Mouse (Mus musculus): ENCODE results near the gene Gstcd. TPM values are rescaled to one million over a fixed set of nuclear protein-coding genes. Genes with fewer than 3 reads are reported as not detected.

The Gstcd gene
- 1 to 10 TPM; 2.3 to 3.0 TPM for total RNA-seq (2021)

- peak; percentile 79 for DNase-seq (ENCODE audit: low spot score)
- intact Hi-C loops (cut with DNase I), result loop anchor here (5.0 kb wide), 2 partner anchors 221 to 344 kb away; partner anchors contain the start of gene Ppa2
Observed at GRCm38 (mm10) chr3:133091664-133092273, at the start of gene Gstcd, which contains the start of gene Ints12. Gstcd (minus strand) TSS chr3:133092033. Ints12 (plus strand) TSS chr3:133091840.

- intact Hi-C loops (cut with DNase I), result no loop called here
- DNase-seq (ENCODE audit: low spot score), result no peak
Observed at GRCm38 (mm10) chr3:133132611-133133010, 40.8 kb upstream of the Gstcd start.

- intact Hi-C loops (cut with DNase I), result no loop called here
- DNase-seq (ENCODE audit: low spot score), result no peak
Observed at GRCm38 (mm10) chr3:133131372-133131771, 39.5 kb upstream of the Gstcd start.

- DNase-seq (ENCODE audit: low spot score), result no peak
- intact Hi-C loops (cut with DNase I), result loop anchor here (5.0 kb wide), 1 partner anchor 159 kb away; no protein-coding TSS in a partner anchor
Observed at GRCm38 (mm10) chr3:133113281-133113680, 21.4 kb upstream of the Gstcd start.

GRCm38 (mm10) chr3:133111741-133112140 is 19.9 kb upstream of the Gstcd start:
- intact Hi-C loops (cut with DNase I), result loop anchor here (5.0 kb wide), 1 partner anchor 161 kb away; no protein-coding TSS in a partner anchor
- DNase-seq (ENCODE audit: low spot score), result no peak

- DNase-seq (ENCODE audit: low spot score), result no peak
- intact Hi-C loops (cut with DNase I), result loop anchor here (5.0 kb wide), 1 partner anchor 162 kb away; no protein-coding TSS in a partner anchor
Observed at GRCm38 (mm10) chr3:133109844-133110243, 18.0 kb upstream of the Gstcd start.

GRCm38 (mm10) chr3:133108731-133109130 is 16.9 kb upstream of the Gstcd start:
- intact Hi-C loops (cut with DNase I), result no loop called here
- DNase-seq (ENCODE audit: low spot score), result no peak

GRCm38 (mm10) chr3:133104436-133104835 is 12.6 kb upstream of the Gstcd start:
- intact Hi-C loops (cut with DNase I), result no loop called here
- DNase-seq (ENCODE audit: low spot score), result no peak

- no peak for DNase-seq (ENCODE audit: low spot score)
- intact Hi-C loops (cut with DNase I), result no loop called here
Observed at GRCm38 (mm10) chr3:133103768-133104167, 11.9 kb upstream of the Gstcd start.

GRCm38 (mm10) chr3:133098909-133099308 is 7.1 kb upstream of the Gstcd start:
- intact Hi-C loops (cut with DNase I), result loop anchor here (5.0 kb wide), 1 partner anchor 1523 kb away; no protein-coding TSS in a partner anchor

GRCm38 (mm10) chr3:133098336-133098735 is 6.5 kb upstream of the Gstcd start:
- DNase-seq (ENCODE audit: low spot score), result no peak
- intact Hi-C loops (cut with DNase I), result loop anchor here (5.0 kb wide), 1 partner anchor 1524 kb away; no protein-coding TSS in a partner anchor

More at GRCm38 (mm10) chr3:133098909-133099308, 7.1 kb upstream of the Gstcd start:
- DNase-seq (ENCODE audit: low spot score), result no peak

- intact Hi-C loops (cut with DNase I), result loop anchor here (5.0 kb wide), 1 partner anchor 1524 kb away; no protein-coding TSS in a partner anchor
- no peak for DNase-seq (ENCODE audit: low spot score)
Observed at GRCm38 (mm10) chr3:133097936-133098335, 6.1 kb upstream of the Gstcd start.

GRCm38 (mm10) chr3:133094305-133094704 is 2.5 kb upstream of the Gstcd start:
- intact Hi-C loops (cut with DNase I), result loop anchor here (5.0 kb wide), 2 partner anchors 218 to 347 kb away; partner anchors contain the start of gene Ppa2

GRCm38 (mm10) chr3:133092936-133093335 is 1.1 kb upstream of the Gstcd start:
- intact Hi-C loops (cut with DNase I), result loop anchor here (5.0 kb wide), 2 partner anchors 219 to 346 kb away; partner anchors contain the start of gene Ppa2
- no peak for DNase-seq (ENCODE audit: low spot score)

More at GRCm38 (mm10) chr3:133094305-133094704, 2.5 kb upstream of the Gstcd start:
- no peak for DNase-seq (ENCODE audit: low spot score)

- intact Hi-C loops (cut with DNase I), result loop anchor here (5.0 kb wide), 2 partner anchors 220 to 345 kb away; partner anchors contain the start of gene Ppa2
- no peak for DNase-seq (ENCODE audit: low spot score)
Observed at GRCm38 (mm10) chr3:133092274-133092853, 531 bp upstream of the Gstcd start.

GRCm38 (mm10) chr3:133091121-133091663 is 641 bp downstream of the Gstcd start:
- no peak for DNase-seq (ENCODE audit: low spot score)
- intact Hi-C loops (cut with DNase I), result loop anchor here (5.0 kb wide), 2 partner anchors 221 to 344 kb away; partner anchors contain the start of gene Ppa2

- DNase-seq (ENCODE audit: low spot score), result no peak
- intact Hi-C loops (cut with DNase I), result loop anchor here (5.0 kb wide), 2 partner anchors 222 to 343 kb away; partner anchors contain the start of gene Ppa2
Observed at GRCm38 (mm10) chr3:133090247-133091120, 1.3 kb downstream of the Gstcd start.

GRCm38 (mm10) chr3:133085858-133086257 is 6.0 kb downstream of the Gstcd start:
- DNase-seq (ENCODE audit: low spot score), result no peak
- intact Hi-C loops (cut with DNase I), result no loop called here

GRCm38 (mm10) chr3:133082736-133083135 is 9.1 kb downstream of the Gstcd start:
- intact Hi-C loops (cut with DNase I), result no loop called here
- no peak for DNase-seq (ENCODE audit: low spot score)

Data from heart, postnatal 25 days (tissue).